Mouse (Mus musculus) thymus, adult 2 months (tissue): ENCODE results near the gene Shf. TPM values are rescaled to one million over a fixed set of nuclear protein-coding genes. Genes with fewer than 3 reads are reported as not detected.
A peak's percentile ranks its signal among the peaks of the same experiment; 100 is the strongest.

ENCODE experiments used
- DNase-seq: peaks from one replicate; pipeline ENCODE4 v3.0.0; 2021
- H3K27ac ChIP-seq: fragments of 200-500 bp; 2 replicates; pipeline ENCODE4 v1.5.1; 2012; ENCODE audit warnings: low read length, control low read depth; ENCODE audit not compliant: control insufficient read depth, insufficient read depth
- H3K27me3 ChIP-seq: fragments of 200-500 bp; 2 replicates; pipeline ENCODE4 v1.6.1; 2012; ENCODE audit warnings: mild to moderate bottlenecking, low read length, moderate library complexity, mixed read lengths; ENCODE audit not compliant: control insufficient read depth, insufficient read depth
- H3K36me3 ChIP-seq: fragments of 200-500 bp; 2 replicates; pipeline ENCODE4 v1.6.1; 2012; ENCODE audit warnings: mild to moderate bottlenecking, low read length, moderate library complexity; ENCODE audit not compliant: control insufficient read depth, insufficient read depth
- H3K4me1 ChIP-seq: fragments of 200-500 bp; replicated peaks from 2 replicates; pipeline ENCODE4 v1.6.1; 2012; ENCODE audit warnings: low read length; ENCODE audit not compliant: control insufficient read depth, insufficient read depth
- H3K4me3 ChIP-seq: fragments of 200-500 bp; 2 replicates; pipeline ENCODE4 v1.5.1; 2012; ENCODE audit warnings: mild to moderate bottlenecking, low read length, control low read depth, moderate library complexity; ENCODE audit not compliant: control insufficient read depth, insufficient read depth
- CTCF ChIP-seq: fragments of 200-500 bp; IDR thresholded peaks from 2 replicates; pipeline ENCODE4 v1.5.1; 2012; ENCODE audit warnings: mild to moderate bottlenecking, control low read depth, low read length, moderate library complexity, borderline replicate concordance; ENCODE audit not compliant: control insufficient read depth, poor library complexity, insufficient read depth; ENCODE audit errors: extremely low read depth
- POLR2A ChIP-seq: fragments of 200-500 bp; IDR thresholded peaks from 2 replicates; pipeline ENCODE4 v1.6.1; 2012; ENCODE audit warnings: mild to moderate bottlenecking, low read length, control low read depth, moderate library complexity; ENCODE audit not compliant: control insufficient read depth, poor library complexity, insufficient read depth; ENCODE audit errors: extremely low read depth
- WGBS: fragments of 180-500 bp; shearing (Covaris S2); methylation state at CpG from one replicate; pipeline ENCODE4 v1.1.7; 2018; 5-methylcytosine and 5-hydroxymethylcytosine counted together
- polyA plus RNA-seq: library from polyadenylated mRNA; depleted of rRNA; stranded (reverse); fragments of >200 nt; gene quantifications from 2 replicates; pipeline ENCODE4 v1.2.3, GENCODE M21; 2012

Shf gene
- polyA plus RNA-seq, 1 experiment: 41.9 TPM

GRCm38 (mm10) chr2:122370101-122370750 lies 1.3 kb upstream of the Shf start:
- TF ChIP-seq POLR2A (no peak), CTCF (no peak)
- 46% methylated on average over 10 of the region's 10 CpGs for whole genome bisulfite sequencing
- peaks cover 21% of the 10 kb centered on the region for H3K4me1 ChIP-seq

GRCm38 (mm10) chr2:122368081-122368971 lies 636 bp downstream of the Shf start:
- Histone ChIP-seq H3K4me3 (peak overlapping the region; percentile 61), H3K4me1 (peaks cover 24% of the 10 kb centered on the region), H3K27ac (no peak overlapping the region; the same call in 1 of the 2 replicates), H3K27me3 (no peaks in the 10 kb centered on the region), H3K36me3 (no peaks in the 10 kb centered on the region)
- no peak for DNase-seq
- TF ChIP-seq CTCF: no peak
- no peak for TF ChIP-seq POLR2A
- 5% methylated on average over 47 of the region's 55 CpGs for WGBS

More at GRCm38 (mm10) chr2:122370101-122370750, 1.3 kb upstream of the Shf start:
- DNase-seq: no peak
- Histone ChIP-seq H3K4me3 (no peak overlapping the region), H3K36me3 (no peaks in the 10 kb centered on the region), H3K27me3 (no peaks in the 10 kb centered on the region), H3K27ac (no peak overlapping the region)

- H3K4me1 ChIP-seq: peaks cover 24% of the 10 kb centered on the region
- no peaks in the 10 kb centered on the region for H3K36me3 ChIP-seq
- TF ChIP-seq CTCF: no peak
- TF ChIP-seq POLR2A: no peak
- no peak overlapping the region for H3K27ac ChIP-seq
- no peaks in the 10 kb centered on the region for H3K27me3 ChIP-seq
- H3K4me3 ChIP-seq: peak overlapping the region; percentile 61
- 68% methylated on average over 4 of the region's 4 CpGs for WGBS
- DNase-seq: no peak
Observed at GRCm38 (mm10) chr2:122367701-122368080, 1.3 kb downstream of the Shf start.

GRCm38 (mm10) chr2:122367181-122367580 lies 1.8 kb downstream of the Shf start:
- TF ChIP-seq POLR2A: no peak
- no peak for TF ChIP-seq CTCF
- WGBS: 92% methylated on average over 4 of the region's 4 CpGs
- no peak for DNase-seq
- Histone ChIP-seq H3K27me3 (no peaks in the 10 kb centered on the region), H3K27ac (no peak overlapping the region), H3K4me3 (no peak overlapping the region), H3K36me3 (no peaks in the 10 kb centered on the region), H3K4me1 (peaks cover 27% of the 10 kb centered on the region)

GRCm38 (mm10) chr2:122366706-122367105 lies 2.3 kb downstream of the Shf start:
- WGBS: 92% methylated on average over 5 of the region's 5 CpGs
- Histone ChIP-seq H3K36me3 (no peaks in the 10 kb centered on the region), H3K4me1 (peaks cover 32% of the 10 kb centered on the region), H3K4me3 (no peak overlapping the region), H3K27ac (no peak overlapping the region), H3K27me3 (no peaks in the 10 kb centered on the region)
- no peak for DNase-seq
- TF ChIP-seq CTCF (no peak), POLR2A (no peak)

- TF ChIP-seq POLR2A (no peak), CTCF (no peak)
- Histone ChIP-seq H3K36me3 (no peaks in the 10 kb centered on the region), H3K27me3 (no peaks in the 10 kb centered on the region), H3K4me1 (peaks cover 37% of the 10 kb centered on the region), H3K27ac (no peak overlapping the region), H3K4me3 (no peak overlapping the region)
- no peak for DNase-seq
- 94% methylated on average over 3 of the region's 3 CpGs for WGBS
Observed at GRCm38 (mm10) chr2:122366039-122366438, 2.9 kb downstream of the Shf start.
